Mouse (Mus musculus) lung, embryonic 14.5 days (tissue): Measurements from ENCODE around the gene Bmper. TPM values are rescaled to one million over a fixed set of nuclear protein-coding genes. Genes with fewer than 3 reads are reported as not detected.
A peak's percentile ranks its signal among the peaks of the same experiment; 100 is the strongest.

Experiments
- ATAC-seq: fragments of 200-750 bp; cut with Nextera tagmentation; 2 replicates; pipeline ENCODE4 v1.8.0; 2017; ENCODE audit warnings: mild to moderate bottlenecking, moderate TSS enrichment, moderate library complexity; ENCODE audit not compliant: insufficient read depth
- DNase-seq: peaks from one replicate; pipeline ENCODE4 v3.0.0-alpha.2; 2015
- H3K27ac ChIP-seq: fragments of 300-500 bp; sonication (generic); 2 replicates; pipeline ENCODE4 v1.5.1; 2014; ENCODE audit warnings: low read depth, mild to moderate bottlenecking, moderate library complexity
- H3K27me3 ChIP-seq: fragments of 300-500 bp; sonication (generic); 2 replicates; pipeline ENCODE4 v1.6.1; 2014; ENCODE audit warnings: low read length, control low read depth; ENCODE audit not compliant: insufficient read depth
- H3K36me3 ChIP-seq: fragments of 300-500 bp; sonication (generic); 2 replicates; pipeline ENCODE4 v1.6.1; 2014; ENCODE audit warnings: control low read depth; ENCODE audit not compliant: insufficient read depth
- H3K4me1 ChIP-seq: fragments of 300-500 bp; sonication (generic); 2 replicates; pipeline ENCODE4 v1.6.1; 2014; ENCODE audit warnings: antibody characterized with exemption, control low read depth; ENCODE audit not compliant: insufficient read depth
- H3K4me2 ChIP-seq: fragments of 300-500 bp; sonication (generic); 2 replicates; pipeline ENCODE4 v1.6.1; 2014; ENCODE audit warnings: mild to moderate bottlenecking
- H3K4me3 ChIP-seq: fragments of 300-500 bp; sonication (generic); 2 replicates; pipeline ENCODE4 v1.5.1; 2014; ENCODE audit warnings: low read depth, low read length
- H3K9ac ChIP-seq: fragments of 300-500 bp; sonication (generic); 2 replicates; pipeline ENCODE4 v1.6.1; 2014
- H3K9me3 ChIP-seq: fragments of 300-500 bp; sonication (generic); 2 replicates; pipeline ENCODE4 v1.6.1; 2016; ENCODE audit warnings: low read depth, low read length, control low read depth
- CTCF ChIP-seq: IDR thresholded peaks from 2 replicates; pipeline ENCODE4 v1.5.1; 2016; ENCODE audit warnings: antibody characterized with exemption, low read depth
- WGBS: fragments of 180-500 bp; shearing (Covaris S2); extraction: QIAGEN DNeasy Blood & Tissue Kit; methylation state at CpG from one replicate; pipeline ENCODE4 v1.1.7; 2014; 5-methylcytosine and 5-hydroxymethylcytosine counted together
- polyA plus RNA-seq: library from polyadenylated mRNA; unstranded; fragments of >200 nt; fragmentation: Nextera tagmentation; extraction: Ambion mirVana; gene quantifications from 2 replicates; pipeline ENCODE4 v1.2.1, GENCODE M21; 2014

Bmper gene
- polyA plus RNA-seq, 1 experiment from 2014 or later = 28.7 TPM

DNA sequence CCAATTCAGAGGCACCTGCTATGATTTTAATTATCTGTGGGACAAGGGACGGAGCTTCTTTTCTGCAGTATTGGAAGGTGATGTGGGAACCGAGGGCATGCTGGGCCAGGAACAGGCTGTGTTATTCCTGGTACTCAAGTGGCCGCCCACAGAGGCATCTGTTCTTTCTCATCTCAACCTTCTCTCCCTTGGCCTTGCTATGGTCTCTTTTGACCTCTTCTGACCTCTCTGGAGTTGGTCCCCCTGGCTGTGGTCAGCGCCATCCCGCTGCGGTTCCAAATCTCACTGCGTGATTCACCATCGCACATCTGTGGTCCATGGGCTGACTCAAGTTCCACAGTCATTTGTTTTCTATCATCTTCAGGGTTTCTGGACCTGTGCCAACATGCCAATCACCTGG lies 77.5 kb downstream of the Bmper start:
- DNase-seq (no peak), ATAC-seq (no peak)
- no peak overlapping the region for H3K4me3 ChIP-seq
- H3K4me2 ChIP-seq = no peak overlapping the region
- no peaks in the 10 kb centered on the region for H3K4me1 ChIP-seq
- no peak overlapping the region for H3K27ac ChIP-seq
- TF ChIP-seq CTCF = no peak
- no peaks in the 10 kb centered on the region for H3K27me3 ChIP-seq
- no peaks in the 10 kb centered on the region for H3K9me3 ChIP-seq
- no peak overlapping the region for H3K9ac ChIP-seq
- WGBS = 91% methylated on average over 8 of the region's 8 CpGs
- H3K36me3 ChIP-seq = no peaks in the 10 kb centered on the region

DNA sequence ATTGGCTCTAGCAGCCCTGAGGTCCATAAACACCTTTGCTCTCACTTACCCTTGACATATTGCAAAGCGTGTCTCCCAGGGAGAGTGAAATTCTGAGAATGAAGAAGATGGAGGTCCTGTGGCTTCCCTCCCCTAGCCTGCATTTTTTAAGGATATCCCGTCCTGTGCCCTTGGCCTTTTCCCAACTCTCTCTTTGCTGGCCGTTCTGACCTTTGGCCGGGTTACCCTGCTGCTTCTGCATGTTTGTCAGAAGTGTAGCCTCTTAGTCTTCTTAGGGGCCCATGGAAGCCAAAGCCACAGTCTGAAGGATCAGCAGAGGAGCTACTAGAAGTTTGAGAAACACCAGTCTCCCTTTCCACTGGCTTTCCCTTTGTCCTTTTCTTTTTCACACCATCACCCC lies 82.8 kb downstream of the Bmper start:
- 46% methylated on average over 4 of the region's 4 CpGs for WGBS

DNA sequence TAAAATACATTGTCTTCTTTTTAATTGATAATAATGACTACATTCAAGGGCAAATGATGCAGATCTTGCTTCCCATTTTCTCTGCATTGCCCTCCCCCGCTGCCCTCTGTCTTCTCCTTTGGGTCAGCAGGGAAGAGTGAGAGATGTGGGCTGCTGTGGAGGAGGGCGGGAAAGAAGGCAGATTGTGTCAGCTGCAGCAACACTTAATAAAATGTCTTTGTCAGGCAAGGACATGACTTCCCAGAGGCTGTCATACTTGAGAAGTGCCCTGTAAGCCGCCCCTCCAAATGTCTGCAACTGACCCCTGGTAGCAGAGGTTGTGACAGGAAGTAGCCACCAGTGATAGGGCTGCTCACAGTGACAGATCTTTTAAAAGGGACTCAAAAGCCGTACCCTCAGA lies 83.3 kb downstream of the Bmper start:
- Histone ChIP-seq H3K4me2 (no peak overlapping the region), H3K4me1 (no peaks in the 10 kb centered on the region), H3K36me3 (no peaks in the 10 kb centered on the region), H3K9ac (no peak overlapping the region), H3K27me3 (no peaks in the 10 kb centered on the region), H3K27ac (no peak overlapping the region), H3K4me3 (no peak overlapping the region), H3K9me3 (no peaks in the 10 kb centered on the region)
- no peak for TF ChIP-seq CTCF
- DNase-seq (peak; percentile 31), ATAC-seq (no peak)
- 47% methylated on average over 4 of the region's 4 CpGs for WGBS

More for the DNA sequence above, 82.8 kb downstream of the Bmper start:
- ATAC-seq (no peak), DNase-seq (peak; percentile 17)
- H3K4me3 ChIP-seq = no peak overlapping the region
- H3K9me3 ChIP-seq = no peaks in the 10 kb centered on the region
- TF ChIP-seq CTCF = no peak
- no peaks in the 10 kb centered on the region for H3K4me1 ChIP-seq
- H3K27me3 ChIP-seq = no peaks in the 10 kb centered on the region
- H3K27ac ChIP-seq = no peak overlapping the region
- no peak overlapping the region for H3K9ac ChIP-seq
- H3K4me2 ChIP-seq = no peak overlapping the region
- H3K36me3 ChIP-seq = no peaks in the 10 kb centered on the region

DNA sequence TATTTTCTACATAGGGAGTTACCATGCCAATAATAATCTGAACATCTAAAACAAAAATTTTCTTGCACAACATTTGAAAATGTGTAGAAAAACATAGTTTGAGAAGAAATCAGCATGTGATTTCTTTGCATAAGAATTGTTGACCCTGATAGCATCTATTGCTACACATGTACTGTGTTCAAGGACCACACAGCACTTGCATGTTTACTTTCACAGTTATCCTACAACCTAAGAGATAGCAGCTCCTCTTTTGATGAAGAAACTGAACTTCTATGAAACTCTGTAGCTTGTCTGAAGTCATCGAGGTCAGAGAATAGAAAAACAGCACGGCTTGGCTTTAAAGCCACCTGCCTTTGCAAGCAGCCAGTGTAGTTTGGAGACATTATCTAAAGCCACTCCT lies 85.0 kb downstream of the Bmper start:
- no peaks in the 10 kb centered on the region for H3K27me3 ChIP-seq
- no peaks in the 10 kb centered on the region for H3K9me3 ChIP-seq
- H3K4me2 ChIP-seq = no peak overlapping the region
- H3K27ac ChIP-seq = no peak overlapping the region
- no peak overlapping the region for H3K9ac ChIP-seq
- no peaks in the 10 kb centered on the region for H3K36me3 ChIP-seq
- H3K4me1 ChIP-seq = no peaks in the 10 kb centered on the region
- H3K4me3 ChIP-seq = no peak overlapping the region
- no peak for TF ChIP-seq CTCF
- ATAC-seq (no peak), DNase-seq (no peak)
- WGBS = 88% methylated on average over 2 of the region's 2 CpGs

DNA sequence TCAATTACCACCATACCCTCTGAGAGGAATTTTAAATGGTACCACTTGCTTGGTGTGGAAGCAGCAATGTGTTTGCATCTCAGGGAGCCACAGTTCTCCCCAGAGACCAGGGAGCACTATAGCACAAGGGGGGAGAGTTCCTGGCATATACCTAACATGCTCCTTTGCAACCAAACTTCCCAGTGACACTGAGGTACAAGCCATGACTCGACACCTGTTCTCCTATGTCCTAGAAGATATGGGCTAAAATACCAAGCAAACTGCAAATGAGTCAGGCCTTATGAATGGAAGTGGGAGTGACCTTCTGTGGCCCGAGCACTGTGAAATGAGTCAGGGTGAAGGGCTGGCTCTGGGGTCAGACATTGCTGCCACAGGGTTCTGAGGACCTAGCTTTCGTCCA lies 88.1 kb downstream of the Bmper start:
- no peak for ATAC-seq
- 78% methylated on average over 3 of the region's 3 CpGs for WGBS
- no peak overlapping the region for H3K4me3 ChIP-seq
- H3K9ac ChIP-seq = no peak overlapping the region
- H3K27me3 ChIP-seq = no peaks in the 10 kb centered on the region
- TF ChIP-seq CTCF = no peak
- H3K4me2 ChIP-seq = no peak overlapping the region
- H3K27ac ChIP-seq = no peak overlapping the region
- DNase-seq = no peak
- no peaks in the 10 kb centered on the region for H3K4me1 ChIP-seq
- H3K9me3 ChIP-seq = no peaks in the 10 kb centered on the region
- no peaks in the 10 kb centered on the region for H3K36me3 ChIP-seq

DNA sequence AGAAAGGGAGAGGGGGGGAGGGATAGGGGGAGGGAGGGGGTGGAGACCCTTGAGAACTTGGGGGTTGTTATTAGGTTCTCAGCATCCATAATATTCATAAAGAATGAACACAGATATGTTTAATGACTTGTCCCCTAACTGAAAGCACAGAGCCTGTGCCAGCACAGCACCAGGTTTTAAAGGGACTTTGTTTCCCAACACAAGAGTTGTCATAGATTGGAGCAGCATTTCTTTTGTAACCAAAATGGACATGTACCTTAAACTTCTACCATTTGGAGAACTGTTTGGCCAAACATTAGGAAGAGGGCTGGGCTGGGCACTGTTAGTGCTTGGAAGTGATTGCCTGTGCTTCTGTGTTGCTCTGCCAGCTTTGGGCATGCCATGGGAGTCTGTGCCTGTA lies 89.1 kb downstream of the Bmper start:
- H3K27ac ChIP-seq = no peak overlapping the region
- H3K4me2 ChIP-seq = no peak overlapping the region
- H3K9ac ChIP-seq = no peak overlapping the region
- H3K9me3 ChIP-seq = no peaks in the 10 kb centered on the region
- DNase-seq (no peak), ATAC-seq (no peak)
- H3K4me1 ChIP-seq = no peaks in the 10 kb centered on the region
- no peak overlapping the region for H3K4me3 ChIP-seq
- TF ChIP-seq CTCF = no peak
- no peaks in the 10 kb centered on the region for H3K36me3 ChIP-seq
- H3K27me3 ChIP-seq = no peaks in the 10 kb centered on the region

DNA sequence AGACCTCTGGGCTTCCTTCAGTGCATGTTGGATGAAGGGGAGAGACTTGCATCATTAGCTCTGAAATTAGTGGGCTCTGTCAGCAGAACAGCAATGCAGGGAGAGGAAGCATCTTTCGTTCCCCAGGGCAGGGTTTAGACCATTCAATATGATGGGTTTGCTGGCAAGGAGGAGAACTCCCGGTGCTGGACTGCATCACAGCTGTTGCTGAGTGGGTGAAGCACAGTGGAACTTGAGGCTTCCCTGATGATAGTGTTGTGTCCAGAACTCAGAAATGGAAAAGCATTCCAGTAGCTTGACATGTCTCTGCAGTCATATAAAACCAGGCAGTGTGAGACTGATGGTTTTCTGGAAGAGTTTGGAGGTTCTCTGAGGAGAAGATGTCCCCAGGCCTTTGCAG lies 90.0 kb downstream of the Bmper start:
- no peaks in the 10 kb centered on the region for H3K9me3 ChIP-seq
- 78% methylated on average over 2 of the region's 2 CpGs for WGBS
- no peak overlapping the region for H3K9ac ChIP-seq
- no peak overlapping the region for H3K4me2 ChIP-seq
- ATAC-seq (no peak), DNase-seq (no peak)
- no peaks in the 10 kb centered on the region for H3K27me3 ChIP-seq
- H3K36me3 ChIP-seq = no peaks in the 10 kb centered on the region
- no peaks in the 10 kb centered on the region for H3K4me1 ChIP-seq
- no peak overlapping the region for H3K4me3 ChIP-seq
- TF ChIP-seq CTCF = no peak
- no peak overlapping the region for H3K27ac ChIP-seq
